Mouse (Mus musculus): ENCODE results near the gene Tmem262. TPM values are rescaled to one million over a fixed set of nuclear protein-coding genes. Genes with fewer than 3 reads are reported as not detected.

Gene Tmem262
- total and polyA plus RNA-seq, 2 experiments from 2014 or later: not detected

DNA sequence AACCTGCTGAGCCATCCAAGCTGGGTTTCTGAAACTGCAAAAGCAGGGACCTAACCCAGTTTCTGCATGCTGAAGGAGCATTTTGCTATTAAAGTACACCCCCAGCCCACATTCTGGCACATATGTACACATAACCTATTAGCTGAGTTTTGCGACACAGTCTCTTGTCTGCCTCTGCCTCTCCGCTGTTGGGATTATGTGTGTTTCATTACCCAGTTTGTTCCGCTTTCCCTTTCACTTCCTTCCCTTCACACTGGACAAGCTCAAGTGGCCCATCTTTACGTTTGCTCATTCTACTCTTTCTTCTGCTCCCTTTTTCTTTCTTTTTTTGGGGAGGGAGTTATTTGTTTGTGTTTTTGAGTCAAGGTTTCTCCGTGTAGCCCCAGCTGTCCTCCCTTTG is 5.9 kb upstream of the Tmem262 start:
- peaks cover 32% of the 10 kb centered on the region for H3K36me3 ChIP-seq (ENCODE audit: insufficient read depth, low read length)
- no peak for ATAC-seq
- no peak for TF ChIP-seq CTCF (IDR thresholded peaks at IDR 0.05; ENCODE audit: low read depth)

DNA sequence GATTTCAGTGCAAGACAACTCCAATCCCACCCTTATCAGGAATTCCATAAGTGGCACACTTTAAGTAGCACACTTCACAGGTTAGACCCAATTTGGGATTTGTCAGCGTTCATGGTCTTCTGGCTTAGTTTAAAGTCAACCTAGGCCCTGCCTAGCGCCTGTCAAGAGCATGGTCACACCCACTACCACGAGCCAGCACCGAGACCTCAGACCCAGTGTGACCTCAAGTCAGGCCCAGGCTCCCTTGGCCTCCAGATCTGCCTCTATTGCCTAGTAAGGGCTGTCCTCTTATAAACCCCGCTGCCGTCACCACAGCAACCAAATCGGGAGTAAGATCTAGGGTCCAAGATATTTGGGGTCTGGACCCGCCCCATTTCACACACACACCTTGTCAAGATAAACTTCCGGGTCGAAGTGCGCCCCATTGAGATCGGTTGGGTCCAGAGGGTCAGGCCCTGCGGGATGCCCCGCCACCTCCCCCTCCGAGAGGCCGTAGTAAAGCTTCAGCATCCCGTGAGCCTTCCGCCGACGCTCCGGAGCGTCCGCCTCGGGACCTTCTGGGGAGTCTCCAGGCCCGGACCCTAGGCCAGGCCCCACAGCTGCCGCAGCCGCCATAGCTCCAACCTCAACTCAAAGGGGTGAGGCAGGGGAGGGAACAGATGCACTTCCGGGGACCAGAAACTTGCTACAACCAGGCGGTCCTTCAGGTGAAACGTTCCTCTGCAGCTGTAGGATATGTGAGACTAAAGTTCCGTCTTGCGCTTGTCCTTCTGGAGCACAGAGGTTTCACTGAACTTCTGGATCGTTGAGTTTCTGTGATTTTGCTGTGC is 3.1 kb upstream of the Tmem262 start, which contains the start of gene Vps51:
TSS of gene Vps51 (minus strand) at position 668 of the 830 bp plus-strand sequence.
- ATAC-seq (peak; percentile 93), DNase-seq (ENCODE audit: low spot score) (peak; percentile 94)
- Histone ChIP-seq H3K9me3 (ENCODE audit: low read length) (no peaks in the 10 kb centered on the region), H3K4me3 (ENCODE audit: low read length) (peak within 1 kb of the TSS; percentile 81), H3K36me3 (ENCODE audit: insufficient read depth, low read length) (peaks cover 30% of the 10 kb centered on the region), H3K9ac (replicated peaks; ENCODE audit: low read length) (peak within 1 kb of the TSS; percentile 68), H3K27ac (peak within 1 kb of the TSS; percentile 90), H3K4me2 (ENCODE audit: low read depth, low read length) (peak within 1 kb of the TSS; percentile 98), H3K4me1 (ENCODE audit: insufficient read depth, low read length) (peaks cover 7% of the 10 kb centered on the region), H3K27me3 (ENCODE audit: insufficient read depth, low read length) (no peaks in the 10 kb centered on the region)
- no peak for TF ChIP-seq CTCF (IDR thresholded peaks at IDR 0.05; ENCODE audit: low read depth)
- under 1% methylated on average over 33 of the region's 33 CpGs for WGBS

More for the DNA sequence above, 5.9 kb upstream of the Tmem262 start:
- 86% methylated on average over 5 of the region's 5 CpGs for whole genome bisulfite sequencing
- Histone ChIP-seq H3K4me2 (ENCODE audit: low read depth, low read length) (no peak overlapping the region), H3K27me3 (ENCODE audit: insufficient read depth, low read length) (no peaks in the 10 kb centered on the region), H3K4me1 (ENCODE audit: insufficient read depth, low read length) (peaks cover 7% of the 10 kb centered on the region), H3K27ac (no peak overlapping the region), H3K4me3 (ENCODE audit: low read length) (no peak overlapping the region), H3K9ac (replicated peaks; ENCODE audit: low read length) (no peak overlapping the region), H3K9me3 (ENCODE audit: low read length) (no peaks in the 10 kb centered on the region)
- no peak for DNase-seq (ENCODE audit: low spot score)

DNA sequence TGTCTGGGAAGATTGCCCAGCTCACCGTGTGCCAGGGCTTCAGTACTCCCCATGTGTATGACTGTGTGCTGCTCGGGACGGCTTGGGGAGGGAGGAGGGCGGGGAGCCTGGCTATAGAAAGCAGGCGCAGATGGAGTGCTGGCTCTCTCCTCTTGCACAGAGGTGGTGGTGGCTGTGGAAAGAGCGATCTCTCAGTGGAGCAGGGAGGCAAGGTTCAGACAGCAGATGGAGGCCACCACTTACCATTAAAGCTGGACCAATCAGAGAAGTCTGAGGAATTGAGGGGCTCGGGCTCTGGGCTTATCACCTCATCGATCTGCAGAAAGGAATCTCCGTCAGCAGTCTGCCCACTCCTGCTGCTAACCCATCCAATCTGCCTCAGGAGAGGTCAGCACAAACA is 2.3 kb downstream of the Tmem262 start, which contains the start of gene Gm28374:
TSS of gene Gm28374 (minus strand) at position 101 of the 400 bp plus-strand sequence.
- H3K27ac ChIP-seq: no peak within 1 kb of the TSS
- WGBS: 79% methylated on average over 9 of the region's 9 CpGs
- DNase-seq (ENCODE audit: low spot score) (no peak), ATAC-seq (no peak)
- no peak within 1 kb of the TSS for H3K4me2 ChIP-seq (ENCODE audit: low read depth, low read length)
- no peak for TF ChIP-seq CTCF (IDR thresholded peaks at IDR 0.05; ENCODE audit: low read depth)
- H3K4me1 ChIP-seq (ENCODE audit: insufficient read depth, low read length): peaks cover 8% of the 10 kb centered on the region
- no peaks in the 10 kb centered on the region for H3K27me3 ChIP-seq (ENCODE audit: insufficient read depth, low read length)
- no peaks in the 10 kb centered on the region for H3K9me3 ChIP-seq (ENCODE audit: low read length)
- peaks cover 28% of the 10 kb centered on the region for H3K36me3 ChIP-seq (ENCODE audit: insufficient read depth, low read length)
- H3K4me3 ChIP-seq (ENCODE audit: low read length): no peak within 1 kb of the TSS
- no peak within 1 kb of the TSS for H3K9ac ChIP-seq (replicated peaks; ENCODE audit: low read length)

DNA sequence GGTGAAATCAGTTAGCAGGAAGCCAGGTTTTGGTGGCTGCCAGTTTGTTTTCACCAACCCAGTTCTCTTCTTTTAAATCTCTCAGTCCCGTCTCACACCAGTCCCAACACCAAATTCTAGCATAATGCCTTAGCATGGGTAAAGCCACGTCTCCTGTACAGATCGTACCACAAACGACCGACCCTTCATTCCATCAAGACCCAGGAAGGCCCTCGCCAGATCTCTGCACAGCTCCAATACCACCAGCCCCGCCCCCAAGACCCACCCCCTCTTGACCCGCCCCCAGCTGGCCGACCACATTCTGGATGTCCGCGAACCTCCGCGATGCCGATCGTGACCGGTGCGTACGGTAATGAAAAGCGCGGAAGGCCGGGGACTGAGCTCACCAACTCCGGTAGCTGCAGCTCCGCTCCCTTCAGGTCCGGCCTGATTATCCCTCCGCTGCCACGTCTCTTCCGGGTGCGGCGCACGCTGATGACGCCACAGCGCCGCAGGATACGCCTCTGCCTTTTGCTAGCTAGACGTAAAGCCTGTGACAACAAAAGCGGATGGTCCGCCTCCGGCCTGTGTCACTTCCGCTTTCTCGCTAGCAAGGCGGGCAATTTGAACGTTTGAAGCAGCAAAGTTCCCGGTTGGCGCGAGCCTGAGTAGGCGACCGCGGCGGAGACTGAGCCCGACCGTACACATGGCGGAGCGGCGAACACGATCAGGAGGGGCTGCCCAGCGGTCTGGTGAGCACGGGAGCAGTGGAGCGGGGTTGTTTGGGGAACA is 4.8 kb downstream of the Tmem262 start, which contains the start of the genes Zfpl1 and Cdca5:
TSS of gene Zfpl1 (minus strand) at position 479 of the 771 bp plus-strand sequence.
TSS of gene Cdca5 (plus strand) at position 506 of the 771 bp plus-strand sequence.
- ATAC-seq (peak; percentile 93), DNase-seq (ENCODE audit: low spot score) (peak; percentile 100)
- Histone ChIP-seq H3K4me1 (ENCODE audit: insufficient read depth, low read length) (peaks cover 8% of the 10 kb centered on the region), H3K27me3 (ENCODE audit: insufficient read depth, low read length) (no peaks in the 10 kb centered on the region), H3K4me2 (ENCODE audit: low read depth, low read length) (peak within 1 kb of the TSS; percentile 94), H3K27ac (peak within 1 kb of the TSS; percentile 71), H3K9ac (replicated peaks; ENCODE audit: low read length) (peak within 1 kb of the TSS; percentile 63), H3K9me3 (ENCODE audit: low read length) (no peaks in the 10 kb centered on the region), H3K36me3 (ENCODE audit: insufficient read depth, low read length) (peaks cover 28% of the 10 kb centered on the region), H3K4me3 (ENCODE audit: low read length) (peak within 1 kb of the TSS; percentile 54)
- WGBS: under 1% methylated on average over 58 of the region's 58 CpGs
- TF ChIP-seq CTCF (IDR thresholded peaks at IDR 0.05; ENCODE audit: low read depth): no peak

DNA sequence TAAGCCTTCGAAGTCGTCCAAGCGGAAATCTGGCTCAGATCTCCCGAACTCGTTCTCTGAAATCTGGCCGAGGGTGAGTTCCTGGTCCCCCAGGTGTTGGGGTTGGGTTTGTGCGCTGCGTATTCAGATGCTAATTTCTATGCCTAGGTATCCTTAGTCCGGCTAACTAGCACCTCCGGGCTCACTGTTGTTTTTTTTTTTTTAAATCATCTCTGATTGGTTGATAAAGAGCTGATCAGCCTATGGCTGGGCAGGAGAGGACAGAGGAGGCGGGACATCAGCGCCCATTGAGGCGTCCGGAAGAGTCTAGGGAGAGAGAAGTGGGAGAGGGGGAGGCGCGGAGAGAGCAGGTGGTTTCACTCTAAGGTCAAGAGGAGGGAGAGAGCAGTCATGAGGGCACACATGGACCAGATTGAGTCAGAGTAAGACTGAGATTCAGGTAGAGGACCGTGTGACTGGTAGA is 5.6 kb downstream of the Tmem262 start:
- no peaks in the 10 kb centered on the region for H3K9me3 ChIP-seq (ENCODE audit: low read length)
- peaks cover 8% of the 10 kb centered on the region for H3K4me1 ChIP-seq (ENCODE audit: insufficient read depth, low read length)
- peak overlapping the region; percentile 94 for H3K4me2 ChIP-seq (ENCODE audit: low read depth, low read length)
- H3K36me3 ChIP-seq (ENCODE audit: insufficient read depth, low read length): peaks cover 22% of the 10 kb centered on the region
- WGBS: under 1% methylated on average over 17 of the region's 17 CpGs
- no peak overlapping the region for H3K27ac ChIP-seq
- H3K27me3 ChIP-seq (ENCODE audit: insufficient read depth, low read length): no peaks in the 10 kb centered on the region
- no peak overlapping the region; the same call in 1 of the 2 replicates for H3K9ac ChIP-seq (replicated peaks; ENCODE audit: low read length)
- DNase-seq (ENCODE audit: low spot score) (peak; percentile 54), ATAC-seq (peak; percentile 61; the same call in 1 of the 2 replicates)
- TF ChIP-seq CTCF (IDR thresholded peaks at IDR 0.05; ENCODE audit: low read depth): no peak
- H3K4me3 ChIP-seq (ENCODE audit: low read length): peak overlapping the region; percentile 54

DNA sequence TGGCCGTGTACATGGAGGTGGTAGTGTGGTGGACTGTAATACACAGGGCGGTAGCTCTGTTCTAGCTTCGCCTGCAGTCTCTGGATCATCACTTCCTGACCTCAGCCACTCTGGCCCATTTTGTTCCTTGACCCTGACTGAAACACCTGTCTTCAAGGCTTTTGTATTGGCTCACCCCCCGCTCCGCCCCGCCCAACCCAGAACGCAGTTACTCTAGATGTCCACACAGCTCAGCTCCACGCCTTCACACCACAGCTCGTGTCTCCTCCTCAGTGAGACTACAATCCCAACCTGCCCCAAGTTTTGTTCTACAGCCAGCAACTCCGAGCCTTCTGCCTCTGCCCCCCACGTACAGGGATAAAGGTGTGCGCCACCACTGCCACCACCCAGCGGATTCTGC is 9.0 kb downstream of the Tmem262 start:
- Histone ChIP-seq H3K4me2 (ENCODE audit: low read depth, low read length) (no peak overlapping the region), H3K36me3 (ENCODE audit: insufficient read depth, low read length) (no peaks in the 10 kb centered on the region), H3K9ac (replicated peaks; ENCODE audit: low read length) (no peak overlapping the region), H3K27ac (no peak overlapping the region), H3K4me3 (ENCODE audit: low read length) (no peak overlapping the region), H3K9me3 (ENCODE audit: low read length) (no peaks in the 10 kb centered on the region), H3K27me3 (ENCODE audit: insufficient read depth, low read length) (no peaks in the 10 kb centered on the region), H3K4me1 (ENCODE audit: insufficient read depth, low read length) (peaks cover 3% of the 10 kb centered on the region)
- no peak for TF ChIP-seq CTCF (IDR thresholded peaks at IDR 0.05; ENCODE audit: low read depth)
- no peak for ATAC-seq
- DNase-seq (ENCODE audit: low spot score): no peak
- WGBS: 94% methylated on average over 13 of the region's 13 CpGs
